Mouse (Mus musculus) activated CD4-positive, CD25-positive, alpha-beta regulatory T cell, adult 4 months (primary cell): Measurements from ENCODE around the gene 4930558K02Rik. TPM values are rescaled to one million over a fixed set of nuclear protein-coding genes. Genes with fewer than 3 reads are reported as not detected.

Experiments
- ATAC-seq: one replicate; pipeline ENCODE4 v1.8.0; 2017
- polyA plus RNA-seq, 2 experiments: library from polyadenylated mRNA; unstranded; fragments of 100-300 nt; shearing (Covaris generic); gene quantifications; one replicate each; pipeline ENCODE4 v1.2.1; 2017

Gene 4930558K02Rik
- polyA plus RNA-seq = not detected

DNA sequence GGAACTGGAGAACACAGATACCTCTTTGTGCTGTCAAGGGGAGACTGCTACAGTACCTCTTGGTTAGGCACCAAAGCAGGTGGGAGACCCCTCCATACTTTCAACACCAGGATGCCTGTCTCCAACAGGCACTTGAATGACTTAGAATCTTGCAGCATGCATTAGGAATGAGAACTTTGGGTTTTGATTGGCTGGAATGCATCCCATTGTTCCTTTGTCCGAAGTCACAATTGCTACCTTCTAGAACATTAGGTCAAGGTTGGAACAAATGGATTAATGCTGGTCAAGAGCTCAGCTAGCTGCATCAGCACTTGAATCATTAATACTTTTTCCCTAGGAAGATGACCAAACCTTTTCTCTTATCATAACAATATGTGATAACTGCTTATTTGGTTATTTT, at the start of gene 4930558K02Rik:
Gene 4930558K02Rik, minus strand, starts transcription at position 101 of the 400 bp plus-strand sequence.
- ATAC-seq = no peak

GRCm38 (mm10) chr1:162023681-162024270, 44.3 kb upstream of the 4930558K02Rik start:
- no peak for ATAC-seq

DNA sequence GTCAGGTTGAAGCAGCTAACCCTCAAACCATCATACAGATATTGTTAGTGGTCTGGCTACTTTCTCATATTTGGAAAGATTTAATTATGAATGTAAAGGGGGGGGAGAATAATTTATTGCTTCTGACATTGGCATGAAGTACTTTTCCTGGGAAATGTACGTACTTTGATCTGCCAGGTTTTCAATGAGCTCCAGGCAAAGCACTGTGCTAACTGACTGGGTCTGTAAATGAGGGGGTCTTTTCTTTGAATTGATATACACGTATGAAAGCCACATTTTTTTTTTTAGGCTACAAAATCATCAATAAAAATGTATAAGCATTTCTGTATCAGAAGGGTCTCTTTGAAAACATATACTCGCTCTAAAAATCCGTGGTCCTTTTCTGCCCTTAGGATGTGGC, 41.3 kb upstream of the 4930558K02Rik start:
- no peak for ATAC-seq

DNA sequence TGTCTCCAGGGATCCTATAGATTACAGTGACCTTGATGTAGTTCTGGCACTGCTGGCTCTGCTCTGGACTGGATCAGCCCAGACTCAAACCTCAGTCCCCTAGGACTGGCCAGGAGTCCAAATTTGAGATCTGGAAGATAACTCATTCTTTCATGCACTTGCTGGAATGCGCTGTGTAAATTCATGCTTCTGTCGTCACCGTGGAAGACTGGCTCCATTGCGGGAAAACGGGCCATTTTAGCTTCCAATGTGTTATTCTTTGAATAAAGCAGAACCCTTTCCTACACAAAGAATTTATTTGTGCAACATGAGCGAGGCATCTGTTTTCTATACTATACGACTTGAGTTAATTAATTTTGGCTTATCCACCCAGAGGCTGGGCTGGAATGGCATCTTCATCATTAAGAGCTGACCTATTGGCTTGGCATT, 40.9 kb upstream of the 4930558K02Rik start:
- ATAC-seq = no peak

DNA sequence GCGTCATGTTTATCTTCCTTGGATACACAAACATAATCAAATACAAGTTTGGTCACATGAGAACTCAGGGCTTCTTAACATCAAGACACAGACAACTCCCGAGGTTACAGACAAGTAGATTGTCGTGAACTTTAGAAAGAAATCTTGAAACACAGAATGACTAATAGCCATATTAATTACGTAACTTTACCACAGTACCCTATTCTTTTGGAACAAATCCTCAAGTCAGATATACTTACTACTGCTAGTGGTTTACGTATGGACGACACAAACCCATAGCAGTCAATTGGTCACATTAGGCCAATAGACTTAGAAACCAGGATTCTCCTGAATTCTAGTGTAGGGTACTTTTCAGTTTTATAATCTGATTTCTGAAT, 39.2 kb upstream of the 4930558K02Rik start:
- no peak for ATAC-seq

- ATAC-seq = no peak
Observed at GRCm38 (mm10) chr1:162017975-162018600, 38.7 kb upstream of the 4930558K02Rik start.

GRCm38 (mm10) chr1:162016982-162017381, 37.5 kb upstream of the 4930558K02Rik start:
- no peak for ATAC-seq

- no peak for ATAC-seq
Observed at GRCm38 (mm10) chr1:162015247-162015862, 35.9 kb upstream of the 4930558K02Rik start.

- ATAC-seq = no peak
Observed at GRCm38 (mm10) chr1:162013561-162013960, 34.1 kb upstream of the 4930558K02Rik start.

DNA sequence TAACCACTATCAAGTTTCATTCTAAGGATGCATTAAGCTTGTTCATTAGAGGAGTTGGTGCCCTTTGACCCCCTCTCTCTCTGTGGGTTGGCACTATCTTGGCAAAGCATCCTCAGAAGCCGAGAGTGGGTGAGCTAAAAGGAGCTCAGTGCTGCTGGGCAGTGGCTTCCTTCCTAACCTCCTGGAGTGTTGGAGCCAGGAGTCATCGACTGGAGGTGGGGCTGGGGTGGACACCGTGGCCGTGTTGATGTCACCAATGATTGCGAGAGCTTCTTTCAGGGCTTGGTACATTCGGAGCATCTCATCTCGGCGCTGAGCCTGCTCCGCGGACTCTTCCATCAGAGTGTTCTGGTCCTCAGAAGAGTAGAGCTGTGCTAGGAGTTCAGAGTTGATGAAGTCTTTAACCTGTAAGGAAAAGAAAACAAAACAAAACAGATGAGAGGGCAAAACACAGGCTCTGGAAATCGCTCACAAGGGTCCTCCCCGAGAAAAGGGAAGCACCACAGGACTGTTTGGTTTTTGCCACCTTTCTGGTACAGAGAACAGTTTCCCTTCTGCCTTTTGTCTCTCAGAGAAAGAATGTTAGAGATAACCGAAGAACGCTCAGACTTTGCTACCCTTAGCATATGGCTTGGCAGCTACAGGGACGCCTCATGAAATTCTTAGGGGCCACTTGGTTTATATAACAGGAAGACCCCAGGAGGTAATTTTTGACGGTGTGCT, 32.2 kb upstream of the 4930558K02Rik start:
- no peak for ATAC-seq

DNA sequence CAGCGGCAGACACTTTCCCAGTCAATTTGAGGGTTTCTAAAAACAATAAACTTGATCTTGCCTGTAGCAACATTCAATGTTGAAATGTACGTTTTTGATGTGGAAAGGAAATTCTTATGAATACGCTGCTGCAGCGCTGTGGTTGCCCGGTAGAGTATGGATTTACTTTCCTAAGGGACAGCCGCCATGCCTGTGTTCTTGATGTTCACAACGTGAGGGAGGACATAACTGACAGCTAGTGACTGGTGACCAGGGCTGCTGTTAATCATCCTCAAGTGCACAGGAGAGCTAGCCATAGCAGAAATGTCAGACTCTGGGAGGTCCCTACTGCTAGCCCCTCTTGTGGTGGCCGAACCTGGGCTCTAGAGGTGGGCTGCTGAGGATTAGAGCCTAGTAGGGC, 29.6 kb upstream of the 4930558K02Rik start:
- no peak for ATAC-seq

- ATAC-seq = no peak
Observed at GRCm38 (mm10) chr1:162008631-162009067, 29.2 kb upstream of the 4930558K02Rik start.

GRCm38 (mm10) chr1:162008208-162008607, 28.8 kb upstream of the 4930558K02Rik start:
- ATAC-seq = no peak

DNA sequence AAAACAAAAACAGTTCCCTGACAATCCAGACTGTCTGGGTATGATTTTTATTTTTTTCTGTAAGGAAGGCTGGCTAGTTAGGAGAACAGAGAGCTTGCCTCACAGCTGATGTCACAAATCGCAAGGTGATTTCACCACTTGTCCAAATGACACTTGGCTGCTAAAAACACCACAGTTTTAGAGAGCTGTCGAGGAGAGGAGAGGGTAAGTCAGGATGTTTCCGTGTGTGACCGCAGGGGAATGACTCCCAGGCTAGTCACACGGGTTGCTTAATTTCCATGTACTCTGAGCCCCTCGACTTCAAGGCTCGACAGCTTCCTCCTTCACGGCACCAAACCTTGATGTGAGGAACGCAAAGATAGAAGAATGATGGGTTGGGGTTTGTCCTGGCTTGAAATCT, 26.7 kb upstream of the 4930558K02Rik start:
- no peak for ATAC-seq

DNA sequence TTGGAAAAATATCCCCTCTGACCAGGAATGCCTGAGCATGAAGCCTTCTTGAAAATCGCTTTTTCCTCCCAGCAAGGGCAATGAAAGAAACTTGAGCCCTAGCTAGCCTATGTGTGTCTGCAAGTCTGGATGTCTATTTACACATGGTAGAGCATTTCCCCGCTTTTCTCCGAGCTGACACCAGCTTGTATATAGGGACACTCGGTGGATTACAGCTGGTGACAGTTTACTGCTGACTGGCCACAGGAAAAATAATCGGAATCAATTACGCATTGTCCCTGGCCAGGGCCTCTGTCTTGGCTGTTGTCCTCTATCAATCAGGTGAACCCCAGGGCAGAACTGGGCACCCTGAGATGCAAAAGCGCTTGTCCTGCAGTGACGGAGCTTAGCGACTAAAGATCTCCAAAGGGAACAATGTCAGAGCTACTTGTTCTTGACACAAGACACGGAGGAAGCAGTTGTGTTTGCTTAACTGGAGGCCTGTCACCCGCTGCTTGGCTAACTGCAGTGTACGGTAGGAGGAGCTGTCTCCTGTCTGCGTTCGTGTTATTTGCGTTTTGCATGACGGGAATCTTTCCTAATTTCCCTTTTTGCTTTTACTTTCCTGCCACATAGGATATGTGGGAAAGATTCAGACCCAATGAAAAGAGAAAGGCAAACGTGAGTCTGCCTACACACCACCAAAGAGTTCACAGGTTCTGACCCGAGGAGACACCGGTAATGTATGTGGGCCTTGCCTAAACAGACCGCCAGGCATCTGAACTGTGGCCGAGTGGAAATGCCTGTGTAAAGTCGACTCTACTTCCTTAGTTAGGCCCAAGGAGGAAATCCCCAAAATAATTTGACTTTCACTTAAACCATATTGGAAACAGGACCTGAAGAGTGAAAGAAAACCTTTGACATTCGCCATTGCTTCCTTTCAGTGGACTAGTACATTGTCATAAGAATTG, 25.7 kb upstream of the 4930558K02Rik start:
- no peak for ATAC-seq

GRCm38 (mm10) chr1:162004518-162004780, 25.0 kb upstream of the 4930558K02Rik start:
- ATAC-seq = no peak

DNA sequence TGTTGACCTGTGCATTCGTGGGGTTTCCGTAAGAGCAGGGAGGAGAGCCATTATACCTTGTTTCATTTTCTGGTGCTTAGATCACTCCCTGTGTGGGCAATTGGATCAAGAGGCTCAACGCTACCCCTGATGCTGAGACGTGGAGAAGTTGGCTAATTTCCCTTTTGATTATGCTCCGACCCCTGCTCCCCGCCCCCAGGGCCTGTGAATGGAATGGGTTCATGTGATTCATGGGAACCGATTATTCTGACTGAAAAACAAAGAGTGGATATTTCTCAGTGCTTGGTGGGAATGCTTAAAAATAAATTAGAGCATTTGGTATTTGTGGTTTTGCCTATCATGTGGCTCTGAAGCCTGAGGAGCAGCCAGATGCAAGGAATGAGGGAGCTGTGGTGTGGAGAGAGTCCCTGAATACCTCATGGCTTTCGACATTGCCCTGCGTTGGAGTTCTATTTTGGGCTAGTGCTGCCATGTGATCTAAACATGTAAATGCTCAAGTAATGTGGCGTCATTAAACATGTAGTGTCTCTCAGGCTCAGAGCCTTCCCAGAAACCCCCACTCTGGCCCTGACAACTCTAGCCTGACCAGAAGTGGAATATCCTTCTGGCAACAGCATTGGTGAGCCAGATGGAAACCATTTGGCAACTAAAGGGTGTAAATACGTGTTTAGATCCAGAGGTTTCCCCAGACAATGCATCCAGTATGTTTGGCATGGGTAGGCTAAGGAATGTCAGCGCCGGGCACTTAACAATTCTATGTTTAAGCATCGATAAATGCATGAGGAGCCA, 24.5 kb upstream of the 4930558K02Rik start:
- ATAC-seq = no peak

- ATAC-seq = no peak
Observed at GRCm38 (mm10) chr1:162001328-162001727, 21.9 kb upstream of the 4930558K02Rik start.

- peak; percentile 57 for ATAC-seq
Observed at GRCm38 (mm10) chr1:161999882-162000371, 20.5 kb upstream of the 4930558K02Rik start.

GRCm38 (mm10) chr1:161999338-161999737, 19.9 kb upstream of the 4930558K02Rik start:
- ATAC-seq = no peak

GRCm38 (mm10) chr1:161998781-161999180, 19.3 kb upstream of the 4930558K02Rik start:
- ATAC-seq = no peak
